Mouse (Mus musculus) Muller cell, postnatal 12 days (primary cell): ENCODE data around the gene Faap24.

Experiments
- DNase-seq: peaks from one replicate; pipeline ENCODE4 v3.0.0-alpha.2; 2015; ENCODE audit errors: inconsistent ontology term

The Faap24 gene

GRCm38 (mm10) chr7:35396542-35397168, at the start of gene Faap24, which contains the start of gene Cep89:
Gene Faap24 (minus strand): TSS chr7:35396836.
Gene Cep89 (plus strand): TSS chr7:35397035.
- DNase-seq: peak; percentile 99

- DNase-seq: no peak
Observed at GRCm38 (mm10) chr7:35435266-35435665, 38.6 kb upstream of the Faap24 start.

GRCm38 (mm10) chr7:35428146-35428545, 31.5 kb upstream of the Faap24 start:
- DNase-seq: no peak

- DNase-seq: no peak
Observed at GRCm38 (mm10) chr7:35423071-35423470, 26.4 kb upstream of the Faap24 start.

GRCm38 (mm10) chr7:35416654-35416948, 20.0 kb upstream of the Faap24 start:
- no peak for DNase-seq

- no peak for DNase-seq
Observed at GRCm38 (mm10) chr7:35415801-35416653, 19.4 kb upstream of the Faap24 start.

- DNase-seq: no peak
Observed at GRCm38 (mm10) chr7:35415226-35415625, 18.6 kb upstream of the Faap24 start.

GRCm38 (mm10) chr7:35401169-35401568, 4.5 kb upstream of the Faap24 start:
- no peak for DNase-seq

- no peak for DNase-seq
Observed at GRCm38 (mm10) chr7:35395734-35396456, 741 bp downstream of the Faap24 start.

- DNase-seq: no peak
Observed at GRCm38 (mm10) chr7:35392935-35393334, 3.7 kb downstream of the Faap24 start.

- no peak for DNase-seq
Observed at GRCm38 (mm10) chr7:35388694-35389093, 7.9 kb downstream of the Faap24 start.

- DNase-seq: no peak
Observed at GRCm38 (mm10) chr7:35386525-35386952, 10.1 kb downstream of the Faap24 start.

GRCm38 (mm10) chr7:35382706-35383353, 13.8 kb downstream of the Faap24 start:
- no peak for DNase-seq

- DNase-seq: no peak
Observed at GRCm38 (mm10) chr7:35381861-35382260, 14.8 kb downstream of the Faap24 start.

GRCm38 (mm10) chr7:35380351-35380750, 16.3 kb downstream of the Faap24 start:
- no peak for DNase-seq

- no peak for DNase-seq
Observed at GRCm38 (mm10) chr7:35379492-35380119, 17.0 kb downstream of the Faap24 start.

- DNase-seq: peak; percentile 87
Observed at GRCm38 (mm10) chr7:35376623-35377022, 20.0 kb downstream of the Faap24 start.

- DNase-seq: no peak
Observed at GRCm38 (mm10) chr7:35374265-35374664, 22.4 kb downstream of the Faap24 start.

- no peak for DNase-seq
Observed at GRCm38 (mm10) chr7:35373146-35373989, 23.3 kb downstream of the Faap24 start.

GRCm38 (mm10) chr7:35372483-35373017, 24.1 kb downstream of the Faap24 start:
- no peak for DNase-seq
